Mouse (Mus musculus): ENCODE results near the gene Utf1. TPM values are rescaled to one million over a fixed set of nuclear protein-coding genes. Genes with fewer than 3 reads are reported as not detected.

Gene Utf1
- total and polyA plus RNA-seq, 3 experiments = not detected

Other genes with a start within 250 kb of the Utf1 start
- gene Adgra1, start 109.6 kb upstream of the Utf1 start, total RNA-seq (2012; rRNA removed) = not detected in 2 replicates
- gene Adgra1, start 109.6 kb upstream of the Utf1 start, total RNA-seq (2014; rRNA removed) = not detected in 2 replicates
- gene Adgra1, start 109.6 kb upstream of the Utf1 start, polyA plus RNA-seq (2012; ENCODE audit: insufficient read length, low read depth) = not detected in 2 replicates
- gene Kndc1, start 49.1 kb upstream of the Utf1 start, total RNA-seq (2012; rRNA removed) = 2.7 and 4.0 TPM in 2 replicates
- gene Kndc1, start 49.1 kb upstream of the Utf1 start, total RNA-seq (2014; rRNA removed) = 2.0 and 2.3 TPM in 2 replicates
- gene Kndc1, start 49.1 kb upstream of the Utf1 start, polyA plus RNA-seq (2012; ENCODE audit: insufficient read length, low read depth) = 4.6 and 5.0 TPM in 2 replicates
- 0.13 and 0.38 TPM in 2 replicates for gene 6430531B16Rik, start 35.0 kb downstream of the Utf1 start, total RNA-seq (2012; rRNA removed)
- gene 6430531B16Rik, start 35.0 kb downstream of the Utf1 start, total RNA-seq (2014; rRNA removed) = not detected in 2 replicates
- 0.21 and 0.33 TPM in 2 replicates for gene 6430531B16Rik, start 35.0 kb downstream of the Utf1 start, polyA plus RNA-seq (2012; ENCODE audit: insufficient read length, low read depth)
- 61.4 and 63.7 TPM in 2 replicates for gene Adam8, start 48.8 kb downstream of the Utf1 start, total RNA-seq (2012; rRNA removed)
- gene Adam8, start 48.8 kb downstream of the Utf1 start, total RNA-seq (2014; rRNA removed) = 46.5 and 51.0 TPM in 2 replicates
- gene Adam8, start 48.8 kb downstream of the Utf1 start, polyA plus RNA-seq (2012; ENCODE audit: insufficient read length, low read depth) = 43.7 and 46.3 TPM in 2 replicates
- gene Zfp511, start 92.6 kb downstream of the Utf1 start, total RNA-seq (2012; rRNA removed) = 44.4 and 44.6 TPM in 2 replicates
- gene Zfp511, start 92.6 kb downstream of the Utf1 start, total RNA-seq (2014; rRNA removed) = 41.4 and 43.8 TPM in 2 replicates
- 50.1 and 52.2 TPM in 2 replicates for gene Zfp511, start 92.6 kb downstream of the Utf1 start, polyA plus RNA-seq (2012; ENCODE audit: insufficient read length, low read depth)
- gene Tubgcp2, start 92.9 kb downstream of the Utf1 start, total RNA-seq (2012; rRNA removed) = 40.1 and 42.5 TPM in 2 replicates
- gene Tubgcp2, start 92.9 kb downstream of the Utf1 start, total RNA-seq (2014; rRNA removed) = 50.4 and 50.6 TPM in 2 replicates
- gene Tubgcp2, start 92.9 kb downstream of the Utf1 start, polyA plus RNA-seq (2012; ENCODE audit: insufficient read length, low read depth) = 39.5 and 46.7 TPM in 2 replicates
- gene Msx3, start 105.3 kb downstream of the Utf1 start, total RNA-seq (2012; rRNA removed) = not detected in 2 replicates
- gene Msx3, start 105.3 kb downstream of the Utf1 start, total RNA-seq (2014; rRNA removed) = not detected in 2 replicates
- gene Msx3, start 105.3 kb downstream of the Utf1 start, polyA plus RNA-seq (2012; ENCODE audit: insufficient read length, low read depth) = not detected in 2 replicates
- gene Caly, start 138.8 kb downstream of the Utf1 start, total RNA-seq (2012; rRNA removed) = not detected in 2 replicates
- not detected in 2 replicates for gene Caly, start 138.8 kb downstream of the Utf1 start, total RNA-seq (2014; rRNA removed)
- not detected in 2 replicates for gene Caly, start 138.8 kb downstream of the Utf1 start, polyA plus RNA-seq (2012; ENCODE audit: insufficient read length, low read depth)
- gene Prap1, start 149.6 kb downstream of the Utf1 start, total RNA-seq (2012; rRNA removed) = not detected in 2 replicates
- not detected in 2 replicates for gene Prap1, start 149.6 kb downstream of the Utf1 start, total RNA-seq (2014; rRNA removed)
- gene Prap1, start 149.6 kb downstream of the Utf1 start, polyA plus RNA-seq (2012; ENCODE audit: insufficient read length, low read depth) = not detected in 2 replicates
- 0.76 and 1.8 TPM in 2 replicates for gene Fuom, start 158.7 kb downstream of the Utf1 start, total RNA-seq (2012; rRNA removed)
- gene Fuom, start 158.7 kb downstream of the Utf1 start, total RNA-seq (2014; rRNA removed) = not detected in 2 replicates
- gene Fuom, start 158.7 kb downstream of the Utf1 start, polyA plus RNA-seq (2012; ENCODE audit: insufficient read length, low read depth) = 0.64 and 0.86 TPM in 2 replicates
- 40.0 and 42.3 TPM in 2 replicates for gene Paox, start 172.0 kb downstream of the Utf1 start, total RNA-seq (2012; rRNA removed)
- 34.5 and 36.6 TPM in 2 replicates for gene Paox, start 172.0 kb downstream of the Utf1 start, total RNA-seq (2014; rRNA removed)
- 30.4 and 39.7 TPM in 2 replicates for gene Paox, start 172.0 kb downstream of the Utf1 start, polyA plus RNA-seq (2012; ENCODE audit: insufficient read length, low read depth)
- 39.8 and 43.3 TPM in 2 replicates for gene Echs1, start 172.7 kb downstream of the Utf1 start, total RNA-seq (2012; rRNA removed)
- gene Echs1, start 172.7 kb downstream of the Utf1 start, total RNA-seq (2014; rRNA removed) = 72.0 and 74.4 TPM in 2 replicates
- 43.8 and 47.8 TPM in 2 replicates for gene Echs1, start 172.7 kb downstream of the Utf1 start, polyA plus RNA-seq (2012; ENCODE audit: insufficient read length, low read depth)
- gene Mtg1, start 193.8 kb downstream of the Utf1 start, total RNA-seq (2012; rRNA removed) = 19.3 and 26.6 TPM in 2 replicates
- gene Mtg1, start 193.8 kb downstream of the Utf1 start, total RNA-seq (2014; rRNA removed) = 20.7 and 29.4 TPM in 2 replicates
- 39.6 and 39.8 TPM in 2 replicates for gene Mtg1, start 193.8 kb downstream of the Utf1 start, polyA plus RNA-seq (2012; ENCODE audit: insufficient read length, low read depth)
- not detected in 2 replicates for gene Sprn, start 211.1 kb downstream of the Utf1 start, total RNA-seq (2012; rRNA removed)
- not detected in 2 replicates for gene Sprn, start 211.1 kb downstream of the Utf1 start, total RNA-seq (2014; rRNA removed)
- not detected in 2 replicates for gene Sprn, start 211.1 kb downstream of the Utf1 start, polyA plus RNA-seq (2012; ENCODE audit: insufficient read length, low read depth)
- not detected in 2 replicates for gene Olfr522, start 221.0 kb downstream of the Utf1 start, total RNA-seq (2012; rRNA removed)
- not detected in 2 replicates for gene Olfr522, start 221.0 kb downstream of the Utf1 start, total RNA-seq (2014; rRNA removed)
- gene Olfr522, start 221.0 kb downstream of the Utf1 start, polyA plus RNA-seq (2012; ENCODE audit: insufficient read length, low read depth) = not detected in 2 replicates
- not detected in 2 replicates for gene Olfr523, start 229.4 kb downstream of the Utf1 start, total RNA-seq (2012; rRNA removed)
- gene Olfr523, start 229.4 kb downstream of the Utf1 start, total RNA-seq (2014; rRNA removed) = not detected in 2 replicates
- not detected in 2 replicates for gene Olfr523, start 229.4 kb downstream of the Utf1 start, polyA plus RNA-seq (2012; ENCODE audit: insufficient read length, low read depth)